Mouse (Mus musculus): ENCODE measurements at regions not wholly inside any gene's neighbourhood (a gene's known extent, or its start where the extent isn't known, plus 50 kb on each side); places are given as distances from the start of the nearest gene placed in this dataset.

- TF ChIP-seq POLR2A (IDR thresholded peaks at IDR 0.05; ENCODE audit: extremely low read depth, insufficient read depth, low read length) (no peak), CTCF (IDR thresholded peaks at IDR 0.05; ENCODE audit: low read depth, low read length) (no peak)
Observed at GRCm38 (mm10) chr9:51664353-51664752, 100.8 kb upstream of the Arhgap20 start.
